Mouse (Mus musculus): Measurements from ENCODE around the gene Tmem150b. TPM values are rescaled to one million over a fixed set of nuclear protein-coding genes. Genes with fewer than 3 reads are reported as not detected.
A peak's percentile ranks its signal among the peaks of the same experiment; 100 is the strongest.

Tmem150b gene
- polyA plus RNA-seq, 1 experiment from 2014 or later, result 1.4 TPM

DNA sequence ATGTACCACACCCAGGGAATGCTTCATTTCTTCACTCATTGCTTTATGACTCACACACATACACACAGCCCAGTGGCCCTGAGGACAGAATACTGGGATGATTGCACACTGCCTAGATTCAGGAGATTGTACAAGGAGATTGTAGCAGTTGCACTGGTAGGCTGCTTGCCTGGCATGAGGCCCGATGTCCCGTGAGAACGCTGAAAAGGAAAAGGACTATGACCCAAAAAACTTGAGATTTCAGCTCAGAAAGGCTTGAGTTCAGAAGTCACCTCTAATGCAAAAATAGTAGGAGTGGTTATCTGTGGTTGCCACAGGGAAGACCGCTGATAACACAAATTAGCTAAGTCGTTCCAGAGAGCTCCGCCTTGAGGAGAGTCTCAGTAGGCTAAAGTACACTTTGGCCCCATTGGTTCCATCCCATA, 7.9 kb upstream of the Tmem150b start:
- no peak for DNase-seq (ENCODE audit: low spot score)

DNA sequence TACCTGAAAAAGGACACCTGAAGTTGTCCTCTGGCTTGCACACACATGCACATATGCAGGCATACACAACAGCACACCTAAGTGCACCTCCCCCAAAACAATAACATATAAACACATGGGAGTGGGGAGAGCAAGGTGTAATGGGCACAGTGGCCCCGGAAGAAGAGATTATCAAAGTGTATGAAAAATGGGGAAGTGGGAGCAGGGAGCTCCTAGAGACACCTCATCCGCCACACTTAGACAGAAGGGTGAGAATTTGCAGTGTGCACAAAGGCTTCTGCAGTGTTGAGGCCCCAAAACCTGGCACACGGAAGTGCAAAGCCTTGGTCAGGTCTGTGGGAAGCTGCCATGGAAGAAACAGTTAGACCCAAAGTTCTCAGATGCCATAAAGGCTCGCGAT, 6.0 kb upstream of the Tmem150b start:
- DNase-seq (ENCODE audit: low spot score), result no peak

DNA sequence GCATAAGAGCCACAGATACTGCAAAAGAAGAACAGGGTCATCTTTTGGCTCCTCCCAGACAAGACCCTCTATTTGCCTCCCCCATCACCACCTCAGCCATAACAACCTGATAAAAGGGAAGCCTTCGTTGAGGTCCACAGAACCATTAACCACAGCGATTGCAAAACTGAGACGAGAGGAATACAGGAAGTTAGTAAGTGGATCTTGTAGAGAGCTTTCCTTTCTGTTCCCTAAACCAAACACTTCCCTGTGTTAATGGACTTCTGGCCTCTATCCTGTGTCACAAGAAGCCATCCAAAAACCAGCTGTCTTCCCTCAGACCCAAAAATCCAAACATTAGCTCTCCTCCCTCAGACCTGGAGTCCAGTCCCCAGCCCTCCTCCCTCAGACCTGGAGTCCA, 690 bp downstream of the Tmem150b start:
- DNase-seq (ENCODE audit: low spot score), result no peak

DNA sequence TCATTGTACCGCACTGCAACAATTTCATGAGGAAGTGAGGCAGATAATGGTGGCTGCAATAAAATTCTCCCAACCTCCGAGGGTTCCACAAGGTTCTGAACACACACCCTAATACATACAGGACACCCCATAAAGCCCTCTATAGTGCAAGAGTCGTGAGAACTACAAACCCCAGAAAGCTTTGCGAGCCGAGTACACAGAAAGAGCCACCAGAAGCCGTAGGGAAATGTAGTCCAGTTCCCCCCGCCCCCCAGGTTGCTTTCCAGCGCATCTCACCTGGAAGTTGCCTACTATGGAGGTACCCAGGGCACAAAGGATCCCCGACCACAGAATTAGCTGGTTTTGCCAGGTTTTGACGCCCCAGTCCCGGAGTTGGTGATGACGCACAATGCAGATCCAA, 1.5 kb downstream of the Tmem150b start:
- DNase-seq (ENCODE audit: low spot score), result peak; percentile 46

DNA sequence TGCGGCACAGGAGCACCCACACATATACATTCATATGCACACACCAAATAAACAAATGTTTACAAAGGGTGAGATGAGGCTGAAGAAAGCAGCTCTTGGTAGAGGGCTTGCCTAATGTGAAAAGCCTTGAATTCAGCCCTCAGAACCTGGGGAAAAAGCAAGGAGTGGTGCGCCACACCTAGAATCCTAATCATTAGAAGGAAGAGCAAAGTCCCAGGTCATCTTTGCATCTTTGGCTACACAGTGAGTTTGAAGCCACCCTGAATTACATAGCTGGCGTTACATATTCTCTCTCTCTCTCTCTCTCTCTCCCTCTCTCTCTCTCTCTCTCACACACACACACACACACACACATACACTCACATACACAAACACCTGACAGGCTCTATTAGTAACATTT, 5.8 kb downstream of the Tmem150b start:
- no peak for DNase-seq (ENCODE audit: low spot score)

DNA sequence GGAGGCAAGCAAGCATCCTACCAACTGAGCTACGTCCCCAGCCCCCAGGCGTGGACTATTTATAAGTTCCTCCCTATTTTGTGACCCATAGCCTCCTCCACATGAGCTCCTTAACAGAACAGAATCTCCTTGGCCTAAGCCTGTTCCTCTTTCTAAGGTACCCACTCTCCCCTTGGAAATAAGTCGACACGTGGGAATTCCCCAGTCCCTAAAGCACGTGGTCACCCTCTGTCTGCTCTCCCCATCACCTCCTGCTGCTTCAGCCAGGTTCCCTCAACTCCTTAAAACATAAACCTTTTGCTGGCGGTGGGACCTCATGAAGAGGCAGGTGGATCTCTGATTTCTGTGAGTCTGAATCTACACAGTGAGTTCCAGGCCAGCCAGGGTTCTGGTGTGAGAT, 8.1 kb downstream of the Tmem150b start:
- no peak for DNase-seq (ENCODE audit: low spot score)

DNA sequence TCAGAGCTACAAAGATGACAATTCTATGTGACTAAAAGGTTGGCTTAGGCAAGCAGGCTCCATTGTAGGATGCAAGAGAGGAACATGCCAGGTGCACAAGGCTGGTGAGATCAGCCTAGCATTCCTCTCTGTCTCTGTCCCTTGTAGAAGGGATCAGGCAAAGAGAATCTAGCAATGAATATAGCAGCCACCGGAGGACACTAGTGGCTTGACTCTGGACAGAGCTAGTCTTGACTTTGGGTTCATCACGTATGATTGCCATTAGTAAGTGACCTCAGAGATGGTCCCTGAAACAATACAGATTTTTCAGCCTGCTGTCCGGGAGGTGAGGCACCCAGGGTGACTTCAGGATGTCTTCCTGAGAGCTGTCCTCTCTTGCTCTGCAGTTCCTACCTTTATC, 12.5 kb downstream of the Tmem150b start:
- no peak for DNase-seq (ENCODE audit: low spot score)

DNA sequence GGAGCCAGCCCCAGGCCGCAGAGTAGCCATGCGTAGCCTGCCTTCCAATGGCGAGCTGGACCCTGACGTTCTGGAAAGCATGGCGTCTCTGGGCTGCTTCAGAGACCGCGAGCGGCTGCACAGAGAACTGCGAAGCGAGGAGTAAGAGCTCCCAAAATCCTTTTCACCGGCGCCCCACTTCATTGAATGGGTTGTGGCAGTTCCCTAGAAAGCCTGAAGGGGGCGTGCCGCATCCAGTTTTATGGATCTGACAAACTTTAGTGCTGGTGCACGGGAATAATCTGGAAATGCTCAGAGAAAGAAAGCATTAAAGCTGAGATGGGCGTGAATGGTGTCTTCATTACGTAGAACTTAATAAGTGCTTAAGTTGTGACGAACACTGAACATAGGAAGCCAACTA, 20.0 kb downstream of the Tmem150b start:
- DNase-seq (ENCODE audit: low spot score), result peak; percentile 38

DNA sequence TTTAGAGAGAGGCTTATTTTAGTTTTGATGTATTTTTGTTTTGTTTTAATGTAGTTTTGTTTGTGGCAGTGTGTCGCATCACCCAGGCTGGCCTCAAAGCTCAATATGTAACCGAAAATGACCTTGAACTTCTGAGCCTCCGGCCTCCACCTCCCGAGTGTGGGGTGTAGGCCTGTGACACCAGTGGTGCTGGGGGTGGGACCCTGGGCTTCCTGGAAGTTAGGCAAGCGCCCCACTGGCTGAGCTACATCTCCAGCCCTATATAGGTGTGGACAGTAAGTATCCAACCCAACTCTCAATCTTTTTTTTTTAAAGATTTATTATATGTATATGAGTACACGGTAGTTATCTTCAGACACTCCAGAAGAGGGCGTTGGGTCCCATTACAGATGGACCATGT, 21.9 kb downstream of the Tmem150b start:
- no peak for DNase-seq (ENCODE audit: low spot score)

DNA sequence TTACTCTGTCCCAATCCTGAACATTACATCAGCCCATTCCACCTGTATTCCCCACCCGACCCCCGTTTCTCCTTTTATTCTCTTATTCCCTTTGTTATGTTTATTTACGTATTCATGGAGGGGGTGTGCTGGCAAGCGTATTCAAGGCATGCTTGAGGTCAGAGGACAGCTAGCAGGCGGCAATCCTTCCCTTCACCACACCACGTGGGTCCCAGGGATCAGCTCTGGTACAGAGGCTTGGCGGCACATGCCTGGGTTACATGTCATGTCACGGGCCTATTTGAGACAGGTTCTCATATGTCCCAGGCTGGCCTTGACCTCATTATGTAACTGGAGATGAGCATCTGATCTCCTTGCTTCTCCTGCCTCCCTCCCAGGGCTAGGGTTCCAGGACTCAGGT, 22.7 kb downstream of the Tmem150b start:
- DNase-seq (ENCODE audit: low spot score), result no peak

DNA sequence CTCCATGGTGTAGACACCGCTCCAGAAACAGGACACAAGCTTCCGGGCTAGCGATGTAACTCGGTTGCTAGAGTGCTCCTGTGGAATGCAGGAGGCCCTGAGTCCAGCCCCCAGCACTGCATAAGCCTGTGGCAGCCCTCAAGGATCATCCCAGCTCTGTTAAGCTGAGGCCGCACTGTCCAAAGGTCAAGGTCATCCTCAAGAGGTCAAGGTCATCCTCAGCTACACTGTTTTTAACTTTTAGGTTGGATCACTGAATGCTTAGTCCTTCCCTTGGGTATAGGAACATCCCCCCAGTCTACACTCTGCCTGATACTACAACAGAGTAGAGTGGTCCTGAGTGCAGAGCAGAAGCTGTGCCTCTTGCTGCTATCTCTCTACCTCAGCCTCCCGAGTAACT, 32.0 kb downstream of the Tmem150b start:
- DNase-seq (ENCODE audit: low spot score), result no peak

DNA sequence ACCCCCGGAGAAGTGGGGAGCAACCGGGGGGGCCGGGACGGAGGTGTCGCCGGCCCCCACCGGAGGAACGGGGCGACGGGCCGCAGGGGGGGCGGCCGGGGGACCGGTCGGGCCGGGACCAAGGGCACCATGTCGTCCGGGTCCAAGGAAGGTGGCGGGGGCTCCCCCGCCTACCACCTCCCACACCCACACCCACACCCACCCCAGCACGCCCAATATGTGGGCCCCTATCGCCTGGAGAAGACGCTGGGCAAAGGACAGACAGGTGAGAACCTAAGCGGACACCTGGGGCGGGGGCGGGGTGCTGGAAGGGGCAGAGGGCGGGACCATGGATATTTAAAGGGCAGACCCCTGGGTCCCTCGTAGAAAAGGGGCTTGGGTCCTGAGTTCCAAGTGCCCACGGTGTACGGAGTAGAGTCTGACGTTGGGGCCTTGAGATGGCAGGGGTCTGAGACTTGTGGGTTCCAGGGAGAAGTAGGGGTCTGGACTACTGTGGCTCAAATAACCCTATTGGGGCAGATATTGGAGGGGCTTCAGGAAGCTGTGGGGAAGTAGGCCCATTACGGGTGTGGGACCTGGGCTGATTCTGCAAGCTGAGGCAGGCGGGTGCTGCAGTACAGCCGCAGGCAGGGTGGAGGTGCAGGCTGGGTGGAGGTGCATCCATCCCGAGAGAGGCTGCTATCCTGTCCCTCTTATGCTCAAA, 33.9 kb downstream of the Tmem150b start:
- DNase-seq (ENCODE audit: low spot score), result no peak

DNA sequence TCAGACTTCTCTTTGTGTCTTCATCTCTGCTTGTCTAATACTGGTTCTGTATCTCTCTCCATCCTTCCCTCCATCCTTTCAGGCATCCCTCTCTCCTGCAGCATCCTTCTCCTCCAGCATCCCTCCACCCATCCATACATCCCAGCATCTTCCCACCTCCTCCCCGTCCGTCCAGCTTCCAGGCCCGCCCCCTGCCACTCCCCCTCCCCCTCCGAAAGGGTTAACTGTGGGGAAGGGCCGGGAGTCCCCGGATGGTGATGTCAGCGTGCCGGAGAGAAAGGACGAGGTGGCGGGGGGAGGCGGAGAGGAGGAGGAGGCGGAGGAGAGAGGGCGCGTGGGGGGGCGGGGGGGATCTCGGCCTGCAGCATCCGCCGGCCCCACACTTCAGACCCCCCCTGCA, 34.7 kb downstream of the Tmem150b start, which contains the start of gene Brsk1:
Gene Brsk1 (plus strand): TSS at position 218 of the 400 bp plus-strand sequence.
- peak; percentile 20 for DNase-seq (ENCODE audit: low spot score)

DNA sequence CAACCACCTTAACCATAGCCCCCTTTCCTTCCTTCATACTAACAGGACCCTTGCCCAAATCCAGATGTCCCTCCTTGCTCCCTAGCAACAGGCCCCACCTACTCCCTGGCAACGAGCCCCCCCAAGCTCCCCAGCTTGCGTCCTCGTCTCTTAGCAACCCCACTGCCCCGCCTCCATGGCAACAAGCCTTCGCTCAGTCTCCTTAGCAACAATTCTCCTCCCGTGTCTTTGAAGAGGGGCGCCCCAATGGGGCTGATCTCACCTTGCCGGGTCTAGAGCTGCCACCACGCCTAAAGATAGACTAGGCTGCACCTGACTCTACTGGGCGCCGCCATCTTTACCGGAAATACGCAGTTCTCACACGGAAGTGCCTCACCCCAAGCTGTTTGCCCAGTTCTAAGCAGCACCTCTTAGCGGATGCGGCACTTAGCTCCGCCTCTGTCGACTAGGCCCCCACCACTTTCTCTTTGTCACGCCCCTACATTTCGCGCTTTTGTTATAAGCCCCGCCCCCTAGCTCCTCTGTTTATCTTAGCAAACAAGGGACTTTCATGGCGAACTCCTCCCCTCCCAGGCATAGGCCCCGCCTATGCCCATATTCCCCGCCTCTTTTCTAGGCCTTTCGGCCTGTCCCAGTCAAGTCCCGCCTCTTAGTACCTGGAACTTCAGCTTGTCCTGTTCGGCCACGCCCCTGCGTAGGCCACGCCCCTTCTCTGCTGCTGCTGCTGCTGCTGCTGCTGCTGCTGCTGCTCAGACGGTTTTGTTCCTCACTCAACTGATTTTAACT, 40.2 kb downstream of the Tmem150b start, which contains the start of gene Hspbp1:
Gene Hspbp1 (minus strand): TSS at position 437 of the 786 bp plus-strand sequence.
- peak; percentile 99 for DNase-seq (ENCODE audit: low spot score)

DNA sequence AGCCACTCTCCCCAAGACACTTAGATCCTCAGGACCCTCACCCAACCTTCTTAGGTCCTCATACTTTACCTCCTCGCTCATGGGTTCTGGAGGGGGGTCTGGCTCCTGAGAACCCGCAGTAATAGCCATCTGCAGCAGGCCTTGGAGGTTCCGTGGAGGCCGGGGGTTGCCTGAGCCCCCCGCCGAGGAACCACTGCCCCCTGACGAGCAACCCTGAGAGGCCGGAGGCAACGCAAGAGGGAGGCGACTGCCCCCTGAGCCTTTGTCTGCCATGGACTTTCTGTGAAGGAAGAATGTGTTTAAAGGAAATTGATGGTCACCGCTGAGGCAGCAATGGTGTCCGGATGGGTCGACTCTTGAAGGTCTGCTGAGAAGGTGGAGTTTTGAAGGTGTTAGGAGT, 40.8 kb downstream of the Tmem150b start:
- no peak for DNase-seq (ENCODE audit: low spot score)

DNA sequence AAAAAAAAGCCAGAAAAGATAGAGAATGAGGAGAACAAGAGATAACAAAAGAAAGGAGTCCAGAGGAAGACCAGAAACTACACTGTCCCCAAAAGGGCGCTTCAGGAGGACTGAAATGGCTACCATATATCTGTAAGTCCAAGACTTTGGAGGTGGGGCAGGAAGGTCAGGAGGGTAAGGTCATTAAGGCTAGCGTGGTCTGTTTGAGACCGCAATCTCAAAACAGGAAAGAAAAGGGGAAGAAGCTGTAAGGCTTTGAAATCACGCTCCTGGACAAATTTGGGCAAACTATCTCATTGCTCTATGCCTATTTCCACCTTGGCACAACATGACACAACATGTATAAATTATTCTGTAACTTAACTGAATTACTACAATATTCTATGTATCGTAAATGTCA, 41.7 kb downstream of the Tmem150b start:
- no peak for DNase-seq (ENCODE audit: low spot score)

DNA sequence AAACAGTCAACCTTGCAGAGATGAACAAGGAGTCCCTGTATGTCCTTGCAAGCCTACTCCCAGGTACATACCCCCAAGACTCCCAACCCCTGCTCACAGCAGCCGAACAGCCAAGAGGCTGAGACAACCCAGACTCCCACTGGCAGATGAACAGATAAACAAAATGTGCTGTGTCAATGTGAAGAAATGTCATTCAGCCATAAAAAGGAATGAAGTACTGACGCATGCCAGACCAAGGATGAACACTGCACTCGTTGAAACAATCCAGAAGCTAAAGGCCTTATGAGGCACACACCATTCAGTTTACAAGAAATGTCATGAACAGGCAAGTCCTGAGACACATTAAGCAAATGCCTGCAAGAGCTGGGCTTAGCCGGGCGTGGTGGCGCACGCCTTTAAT, 49.8 kb downstream of the Tmem150b start:
- no peak for DNase-seq (ENCODE audit: low spot score)

DNA sequence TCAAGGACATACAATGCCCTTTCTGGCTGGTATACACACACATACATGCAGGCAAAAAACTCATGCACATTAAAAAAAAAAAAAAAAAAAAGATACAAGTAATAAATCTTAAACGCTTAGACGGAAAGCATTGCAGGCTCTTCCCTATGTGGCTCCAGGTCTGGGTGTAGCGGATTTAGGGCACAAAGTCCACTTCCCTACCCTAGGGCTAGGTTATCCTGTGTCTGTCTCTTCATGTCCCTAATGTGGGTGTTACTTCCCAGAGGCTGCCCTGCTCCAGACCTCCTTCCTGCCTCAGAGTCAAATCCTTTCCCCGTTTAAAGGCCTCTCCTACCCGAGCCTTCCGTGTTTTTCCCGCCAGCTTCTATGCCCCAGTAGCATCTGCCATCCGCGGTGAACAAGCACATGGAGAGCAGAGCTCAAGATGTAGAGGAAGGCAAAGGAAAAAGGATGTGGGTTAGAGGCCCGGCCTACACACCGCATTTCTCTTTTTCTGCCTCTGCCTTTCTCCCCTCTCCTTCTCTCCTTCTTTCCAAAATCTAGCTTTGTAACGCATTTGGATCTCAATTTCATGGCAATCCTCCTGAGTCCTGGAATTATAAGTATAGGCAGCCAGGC, 50.8 kb downstream of the Tmem150b start:
- DNase-seq (ENCODE audit: low spot score), result peak; percentile 45

DNA sequence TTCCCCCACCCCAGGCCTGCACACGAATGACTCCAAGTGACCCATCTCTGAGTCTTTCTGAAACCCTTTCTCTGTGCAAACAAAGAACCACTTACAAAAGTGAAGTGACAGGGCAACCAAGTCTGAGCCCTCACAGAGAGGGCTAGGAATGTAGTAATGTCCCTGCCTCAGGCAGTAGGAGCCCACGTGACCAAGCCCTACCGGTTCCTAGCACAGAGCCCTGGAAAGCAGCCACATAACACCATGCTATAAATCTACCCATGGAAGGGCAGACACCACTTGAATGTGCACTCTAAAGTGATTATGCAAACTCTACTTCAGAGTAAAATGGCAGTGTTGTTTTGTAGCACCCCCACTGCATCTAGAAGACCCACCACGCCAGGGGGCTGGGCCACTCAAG, 53.1 kb downstream of the Tmem150b start:
- no peak for DNase-seq (ENCODE audit: low spot score)

DNA sequence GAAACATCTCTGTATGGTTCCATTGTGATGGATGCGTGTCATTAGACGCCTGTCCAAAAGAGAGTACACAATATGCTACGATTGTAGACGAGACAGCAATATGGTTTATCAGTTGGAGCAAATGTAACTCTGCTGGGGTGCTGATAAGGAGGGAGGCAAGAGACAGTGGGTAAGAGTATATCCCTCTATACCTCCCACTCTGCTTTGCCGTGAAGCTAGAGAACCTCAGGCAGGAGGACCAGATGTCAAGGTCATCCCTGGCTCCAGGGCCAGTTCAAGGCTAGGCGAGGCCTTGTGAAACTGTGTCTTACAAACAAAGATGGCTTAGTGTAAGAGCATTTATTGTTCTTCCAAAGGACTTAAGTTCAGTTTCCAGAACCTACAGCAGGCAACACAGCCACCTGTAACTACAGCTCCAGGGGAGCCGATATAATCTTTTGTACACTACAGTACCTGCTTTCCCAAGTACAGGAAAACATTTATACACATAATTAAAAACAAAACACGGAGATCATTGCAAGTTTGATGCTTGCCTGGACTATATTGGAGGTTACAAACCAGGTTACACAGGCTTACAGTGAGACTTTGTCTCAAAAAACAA, 54.3 kb downstream of the Tmem150b start:
- DNase-seq (ENCODE audit: low spot score), result no peak

DNA sequence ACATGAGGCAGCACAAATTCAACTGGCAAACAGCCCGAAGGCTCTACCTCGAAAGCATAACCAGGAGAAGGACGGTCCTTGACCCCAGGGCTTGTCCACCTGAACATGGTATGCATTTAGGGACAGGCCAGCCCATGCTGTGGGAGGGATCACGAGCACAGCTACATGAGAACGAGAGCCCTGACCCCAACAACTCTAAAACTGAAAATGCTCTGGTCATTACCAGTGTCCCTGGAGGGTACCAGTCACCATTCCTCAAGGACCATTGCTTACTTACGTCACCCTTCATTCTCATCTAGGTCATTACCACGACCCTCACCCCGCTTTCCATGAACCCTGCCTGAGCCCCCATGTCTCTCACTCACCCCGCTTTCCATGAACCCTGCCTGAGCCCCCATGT, 55.9 kb downstream of the Tmem150b start:
- no peak for DNase-seq (ENCODE audit: low spot score)

DNA sequence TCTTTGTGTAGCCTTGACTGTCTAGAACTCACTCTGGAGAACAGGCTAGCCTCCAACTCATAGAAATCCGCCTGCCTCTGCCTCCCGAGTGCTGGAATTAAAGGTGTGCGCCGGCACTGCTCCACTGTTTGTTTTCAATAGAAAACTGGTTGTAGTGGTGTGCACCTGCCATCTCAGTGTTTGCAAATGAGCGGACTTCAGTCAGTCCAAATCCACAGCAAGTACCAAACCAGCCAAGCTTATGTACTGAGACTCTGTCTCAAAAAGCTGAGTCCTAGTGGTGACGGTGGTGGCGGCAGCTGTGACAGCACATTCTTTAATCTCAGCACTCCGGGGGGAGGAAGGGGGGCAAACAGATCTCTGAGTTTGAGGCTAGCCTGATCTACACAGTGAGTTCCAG, 56.5 kb downstream of the Tmem150b start:
- DNase-seq (ENCODE audit: low spot score), result no peak
